Comparison of ENCODE assay signal across 8 mouse cellular contexts in genomic region chr1:51333557-51334285, GRCm38 (mm10). TPM values are rescaled to one million over a fixed set of nuclear protein-coding genes. Genes with fewer than 3 reads are reported as not detected.
DNase-seq lines count a peak whose midpoint lies in the region; ATAC-seq lines count a peak whose summit lies in the region.

No protein-coding gene starts in this region.

- no peaks in the 10 kb centered on the region for H3K4me1 ChIP-seq in embryonic facial prominence, embryonic 12.5 days
- peaks cover 12% of the 10 kb centered on the region; the same call in 1 of the 2 replicates for H3K4me1 ChIP-seq in limb, embryonic 13.5 days
- peaks cover 20% of the 10 kb centered on the region for H3K4me1 ChIP-seq in midbrain, embryonic 15.5 days

- H3K9ac ChIP-seq in embryonic facial prominence, embryonic 12.5 days: no peak overlapping the region
- H3K9ac ChIP-seq in limb, embryonic 13.5 days: peak overlapping the region; percentile 54
- H3K9ac ChIP-seq in midbrain, embryonic 15.5 days: peak overlapping the region; percentile 31

- no peaks in the 10 kb centered on the region for H3K27me3 ChIP-seq in embryonic facial prominence, embryonic 12.5 days
- peaks cover 2% of the 10 kb centered on the region; the same call in 1 of the 2 replicates for H3K27me3 ChIP-seq in limb, embryonic 13.5 days
- H3K27me3 ChIP-seq in midbrain, embryonic 15.5 days (replicated peaks): no peaks in the 10 kb centered on the region

- ATAC-seq in embryonic facial prominence, embryonic 12.5 days (ENCODE audit: insufficient number of reproducible peaks, insufficient read depth, low FRiP score, low TSS enrichment): peak; percentile 78
- peak; percentile 90 for ATAC-seq in limb, embryonic 13.5 days (ENCODE audit: low FRiP score, low read depth)
- peak; percentile 95 for ATAC-seq in midbrain, embryonic 15.5 days (replicated peaks)

- 0 out of 2 replicates have a peak overlapping the region, but pooled peaks have one; percentile 18 for H3K4me3 ChIP-seq in embryonic facial prominence, embryonic 12.5 days
- H3K4me3 ChIP-seq in limb, embryonic 13.5 days: peak overlapping the region; percentile 38
- peak overlapping the region; percentile 26 for H3K4me3 ChIP-seq in midbrain, embryonic 15.5 days

- 23% methylated on average over 18 of the region's 18 CpGs for WGBS in embryonic facial prominence, embryonic 12.5 days
- 14% methylated on average over 18 of the region's 18 CpGs for WGBS in limb, embryonic 13.5 days
- WGBS in midbrain, embryonic 15.5 days: 20% methylated on average over 18 of the region's 18 CpGs

- H3K27ac ChIP-seq in embryonic facial prominence, embryonic 12.5 days: no peak overlapping the region
- H3K27ac ChIP-seq in limb, embryonic 13.5 days: no peak overlapping the region
- peak overlapping the region; percentile 80 for H3K27ac ChIP-seq in midbrain, embryonic 15.5 days

- no peaks in the 10 kb centered on the region for H3K36me3 ChIP-seq in embryonic facial prominence, embryonic 12.5 days
- H3K36me3 ChIP-seq in limb, embryonic 13.5 days: no peaks in the 10 kb centered on the region
- no peaks in the 10 kb centered on the region for H3K36me3 ChIP-seq in midbrain, embryonic 15.5 days (replicated peaks)

- no peaks in the 10 kb centered on the region for H3K9me3 ChIP-seq in embryonic facial prominence, embryonic 12.5 days
- no peaks in the 10 kb centered on the region for H3K9me3 ChIP-seq in limb, embryonic 13.5 days
- no peaks in the 10 kb centered on the region for H3K9me3 ChIP-seq in midbrain, embryonic 15.5 days

- peak; percentile 96 for DNase-seq in 3T3-L1 (ENCODE audit: low read depth, low spot score)
- DNase-seq in adrenal gland, postnatal 36 days: peak; percentile 83 to 88
- DNase-seq in heart, adult 9 months (ENCODE audit: low spot score in 2 of 2): peak; percentile 60 to 83
- DNase-seq in kidney, adult 9 months: peak; percentile 84
- DNase-seq in spleen, postnatal 36 days (ENCODE audit: low spot score in 2 of 2): peak; percentile 11 to 22

- H3K4me2 ChIP-seq in embryonic facial prominence, embryonic 12.5 days (replicated peaks): peak overlapping the region; percentile 42
- peak overlapping the region; percentile 64 for H3K4me2 ChIP-seq in limb, embryonic 13.5 days (replicated peaks)
- peak overlapping the region; percentile 50 for H3K4me2 ChIP-seq in midbrain, embryonic 15.5 days

RNA-seq across cellular contexts. Expression of gene Cavin2, which starts 44.8 kb away (rescaled TPM):
- 10 to 100 TPM; 41.3 to 55.1 TPM for total RNA-seq in adrenal gland, postnatal 36 days (2021)
- polyA plus RNA-seq in embryonic facial prominence, embryonic 12.5 days (2016; fragmentation: Nextera tagmentation; extraction: Ambion mirVana): 11.8 and 14.5 TPM in 2 replicates
- polyA plus RNA-seq in limb, embryonic 13.5 days (2015; fragmentation: Nextera tagmentation; extraction: Ambion mirVana): 26.8 TPM in 2 replicates
- polyA plus RNA-seq in midbrain, embryonic 15.5 days (2015; fragmentation: Nextera tagmentation; extraction: Ambion mirVana): 6.4 and 7.5 TPM in 2 replicates

Comparison
In these comparisons a context has a peak if more than half of its experiments do, and no peak if none do; other contexts are left out.
1. DNase-seq: peak in every context shown above with its lines; median percentile 96 in 3T3-L1; 86 in adrenal gland, postnatal 36 days; 84 in kidney, adult 9 months; 72 in heart, adult 9 months; 16 in spleen, postnatal 36 days.